Mouse (Mus musculus) adrenal gland, adult 2 months (tissue): Measurements from ENCODE around the gene Clca2. TPM values are rescaled to one million over a fixed set of nuclear protein-coding genes. Genes with fewer than 3 reads are reported as not detected.

Experiments
- DNase-seq: peaks from one replicate; pipeline ENCODE4 v3.0.0; 2021
- long read RNA-seq: library from polyadenylated mRNA; stranded (forward); transcript quantifications from one replicate; pipeline ENCODE4 v2.0.0, GENCODE M21; 2021
- polyA plus RNA-seq: library from polyadenylated mRNA; depleted of rRNA; stranded (reverse); fragments of >200 nt; gene quantifications from 2 replicates; pipeline ENCODE4 v1.2.3, GENCODE M21; 2012; rRNA removed
- total RNA-seq, 2 experiments: library from RNA; stranded (reverse); gene quantifications; 2 replicates each; pipeline ENCODE4 v1.2.3; 2021

Gene Clca2
- total RNA-seq: not detected
- 0.12 and 0.17 TPM in 2 replicates for polyA plus RNA-seq
- long read RNA-seq: 0 reads

- no peak for DNase-seq
Observed at GRCm38 (mm10) chr3:145099291-145099690, at the start of gene Clca2. Clca2 (minus strand) TSS chr3:145099443.

GRCm38 (mm10) chr3:145147952-145148351, 48.7 kb upstream of the Clca2 start:
- no peak for DNase-seq

DNA sequence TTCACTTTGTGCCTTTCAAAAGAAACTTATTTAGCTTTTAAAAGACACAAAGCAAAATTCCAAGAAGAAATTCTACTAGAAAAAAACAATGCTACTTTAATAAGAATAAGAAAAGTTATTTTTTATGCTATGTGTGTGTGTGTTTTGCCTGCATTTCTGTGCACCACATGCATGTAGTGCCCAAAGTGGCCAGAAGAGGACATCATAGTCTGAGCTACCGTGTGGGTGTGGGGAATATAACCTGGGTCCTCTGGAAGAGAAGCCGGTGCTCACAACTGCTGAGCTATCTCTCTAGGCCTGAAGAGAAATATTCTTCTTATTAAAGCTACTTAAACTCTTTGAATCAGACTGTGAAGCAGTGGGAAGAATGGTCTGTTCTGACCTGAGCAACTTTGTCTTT, 48.2 kb upstream of the Clca2 start:
- DNase-seq: no peak

- DNase-seq: no peak
Observed at GRCm38 (mm10) chr3:145146871-145147270, 47.6 kb upstream of the Clca2 start.

DNA sequence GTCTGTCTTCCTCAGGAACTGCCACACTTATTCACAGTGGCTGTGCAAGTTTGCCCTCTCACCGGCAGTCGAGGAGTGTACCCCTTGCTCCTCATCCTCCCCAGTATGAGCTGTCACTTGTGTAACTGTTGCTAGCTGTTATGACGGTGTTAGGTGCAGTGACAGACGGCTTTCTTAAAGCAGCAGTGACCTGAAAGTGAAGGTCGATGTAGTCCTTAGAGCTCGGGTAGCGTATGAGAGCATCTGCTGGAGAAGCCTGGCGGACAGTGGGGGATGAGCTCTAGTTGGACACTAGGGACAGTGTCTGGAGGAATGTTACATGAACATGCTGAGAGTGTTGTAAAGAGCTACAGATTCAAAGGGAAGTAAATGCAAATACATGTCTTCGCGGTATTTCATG, 44.6 kb upstream of the Clca2 start:
- DNase-seq: no peak

DNA sequence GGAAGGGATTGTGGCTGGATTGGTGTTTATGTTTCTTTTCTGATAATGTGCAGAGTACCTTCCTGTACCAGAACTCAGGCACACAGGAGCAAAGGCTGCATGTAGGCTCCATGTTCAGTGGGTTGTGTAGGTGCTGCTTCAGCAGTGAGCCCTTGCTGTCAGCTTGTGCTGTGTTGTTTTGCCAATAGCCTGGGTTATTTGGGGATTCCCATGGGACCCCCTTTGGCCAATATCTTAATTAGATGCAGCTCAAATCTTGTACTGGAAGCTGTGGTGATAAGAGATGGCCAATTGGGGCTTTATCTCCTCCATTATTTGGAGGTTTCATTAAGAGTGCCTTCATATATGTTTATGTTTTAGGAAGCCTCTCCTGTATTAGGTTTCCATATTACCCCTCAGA, 43.7 kb upstream of the Clca2 start:
- DNase-seq: no peak

DNA sequence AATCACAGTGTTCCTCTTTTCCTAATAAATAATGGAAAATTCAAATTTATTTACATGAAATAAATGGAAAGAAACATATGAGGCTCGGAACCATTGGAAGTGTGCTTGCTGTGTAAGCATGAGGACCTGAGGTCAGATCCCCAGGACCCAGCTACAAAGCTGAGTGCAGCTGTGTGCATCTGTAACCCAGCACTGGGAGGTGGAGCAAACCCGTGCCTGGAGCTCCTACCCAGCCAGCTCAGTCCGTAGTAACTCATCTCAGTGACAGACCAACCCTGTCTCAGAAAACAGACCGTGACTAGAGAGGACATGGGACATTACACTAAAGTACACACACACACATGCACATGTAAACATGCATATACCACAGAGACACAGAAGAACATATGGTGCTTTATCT, 41.0 kb upstream of the Clca2 start:
- no peak for DNase-seq

DNA sequence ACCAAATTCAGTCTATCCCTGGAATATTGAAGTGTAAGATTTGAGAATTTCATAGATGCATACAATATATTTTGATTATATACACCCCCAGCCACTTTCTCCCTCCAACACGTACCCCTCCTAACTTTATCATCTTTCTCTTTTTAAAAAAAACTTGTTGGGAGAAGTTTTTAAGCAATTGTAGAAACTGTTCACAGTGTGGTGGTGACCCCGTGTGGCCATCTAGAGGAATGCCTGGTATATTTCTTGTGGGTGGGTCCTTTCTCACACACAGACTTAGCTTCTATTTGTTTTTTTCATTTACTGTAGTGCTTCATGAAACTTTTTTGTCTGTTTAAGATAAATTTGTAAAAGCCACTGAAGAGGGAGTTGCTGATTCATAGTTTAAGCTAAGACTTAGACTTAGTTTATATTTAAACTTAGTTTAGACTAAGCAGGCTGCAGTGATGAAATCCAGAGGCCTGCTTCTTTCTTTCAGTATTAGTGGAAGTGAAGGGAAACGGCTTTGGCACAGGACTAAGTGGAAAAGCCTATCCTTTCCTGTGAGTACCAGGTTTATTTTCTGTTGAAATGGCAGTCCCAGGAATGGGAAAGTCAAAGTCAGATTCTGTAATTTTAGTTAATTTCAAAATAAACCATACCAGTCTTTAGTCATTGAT, 32.1 kb upstream of the Clca2 start:
- no peak for DNase-seq

- no peak for DNase-seq
Observed at GRCm38 (mm10) chr3:145129356-145129755, 30.1 kb upstream of the Clca2 start.

DNA sequence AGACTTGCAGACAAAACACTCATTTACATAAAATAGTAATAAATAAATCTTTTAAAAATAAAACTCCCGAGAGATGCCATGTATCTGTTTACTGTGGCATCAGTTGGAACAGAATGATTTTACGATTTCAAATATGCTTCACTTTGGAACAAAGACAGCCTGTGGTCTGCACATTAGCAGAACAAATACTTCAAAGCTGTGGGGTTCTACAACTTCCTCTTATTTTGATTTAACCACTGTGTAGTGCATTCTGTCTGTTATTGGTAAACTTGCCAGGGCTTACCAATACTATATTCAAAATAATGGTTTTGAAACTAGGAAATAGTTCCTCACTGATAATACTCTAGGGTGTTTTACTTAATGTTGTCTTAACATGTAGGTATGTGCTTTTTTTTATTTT, 27.4 kb upstream of the Clca2 start:
- no peak for DNase-seq

DNA sequence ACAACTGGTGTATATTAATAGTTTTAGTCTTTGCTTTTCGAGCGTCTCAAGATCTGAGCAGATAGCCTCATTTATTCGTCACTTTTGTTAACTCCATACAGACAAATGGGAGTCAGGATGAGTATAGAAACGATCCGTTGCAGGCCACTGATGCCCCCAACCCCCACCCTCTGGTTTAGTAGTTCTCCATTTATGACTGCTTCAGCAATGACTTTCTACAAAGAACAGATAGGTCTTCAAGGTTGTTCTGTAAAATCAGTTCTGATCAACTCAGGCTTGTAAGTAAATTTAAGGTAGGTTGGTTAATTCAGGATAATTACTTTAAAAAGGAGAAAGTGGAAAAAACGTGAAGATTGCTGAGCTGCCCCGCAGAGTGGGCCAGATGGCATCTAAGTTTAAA, 20.2 kb upstream of the Clca2 start:
- DNase-seq: no peak

DNA sequence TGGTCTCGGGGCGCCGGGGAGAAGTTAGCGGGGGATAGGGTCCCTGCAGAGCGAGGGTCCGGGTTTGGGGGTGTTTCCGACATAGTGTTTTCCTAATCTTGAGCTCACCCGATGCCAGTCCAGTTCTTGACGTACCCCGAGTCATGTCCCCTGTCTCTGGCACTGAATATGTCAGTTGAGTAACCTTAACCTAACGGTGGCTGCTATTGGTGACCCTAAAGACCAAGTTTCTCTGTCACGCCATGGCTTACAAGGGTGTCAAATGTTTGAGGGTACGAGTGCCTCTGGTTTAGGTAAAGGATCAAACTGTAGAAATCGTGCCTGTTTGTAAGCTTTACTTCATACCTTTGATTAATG, 19.7 kb upstream of the Clca2 start:
- DNase-seq: no peak

DNA sequence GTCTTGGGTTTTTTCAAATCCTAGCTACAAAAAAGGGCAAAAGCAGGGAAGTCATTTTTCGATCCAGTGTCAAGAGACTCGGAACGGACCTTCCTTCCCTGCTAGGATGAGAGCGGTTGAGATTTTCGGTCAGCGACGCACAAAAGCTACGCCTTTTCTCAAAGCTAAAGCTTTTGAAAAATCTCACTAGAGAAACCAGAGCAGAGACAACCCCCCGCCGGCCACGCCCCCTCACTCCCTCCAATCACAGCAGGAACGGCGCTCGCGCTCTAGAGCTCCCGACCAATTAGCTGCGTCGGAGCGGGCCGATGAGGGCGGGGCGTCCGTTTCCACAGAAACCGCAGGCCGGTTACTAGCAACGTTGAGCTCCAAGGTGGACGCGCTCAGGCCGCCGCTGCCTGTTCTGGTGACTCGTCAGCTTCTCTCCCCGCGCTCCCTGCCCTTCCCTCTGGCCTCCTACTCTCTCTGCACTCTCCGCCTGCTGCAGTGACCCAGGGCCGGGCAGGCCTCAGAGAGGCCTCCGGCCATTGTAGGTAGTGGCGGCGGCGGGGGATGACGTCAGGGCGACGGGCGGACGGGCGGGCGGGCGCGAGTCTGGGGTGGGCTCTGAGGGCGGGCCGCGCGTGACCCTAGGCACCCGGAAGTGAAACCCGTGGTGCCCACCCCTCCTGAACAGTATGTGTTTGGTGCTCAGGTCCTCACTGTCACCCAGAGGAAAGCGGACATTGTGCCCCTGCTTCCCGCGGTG, 19.2 kb upstream of the Clca2 start, which contains the start of gene Odf2l:
Gene Odf2l, plus strand, starts transcription at position 335 of the 748 bp plus-strand sequence.
- DNase-seq: peak; percentile 98

- no peak for DNase-seq
Observed at GRCm38 (mm10) chr3:145117637-145118036, 18.4 kb upstream of the Clca2 start.

DNA sequence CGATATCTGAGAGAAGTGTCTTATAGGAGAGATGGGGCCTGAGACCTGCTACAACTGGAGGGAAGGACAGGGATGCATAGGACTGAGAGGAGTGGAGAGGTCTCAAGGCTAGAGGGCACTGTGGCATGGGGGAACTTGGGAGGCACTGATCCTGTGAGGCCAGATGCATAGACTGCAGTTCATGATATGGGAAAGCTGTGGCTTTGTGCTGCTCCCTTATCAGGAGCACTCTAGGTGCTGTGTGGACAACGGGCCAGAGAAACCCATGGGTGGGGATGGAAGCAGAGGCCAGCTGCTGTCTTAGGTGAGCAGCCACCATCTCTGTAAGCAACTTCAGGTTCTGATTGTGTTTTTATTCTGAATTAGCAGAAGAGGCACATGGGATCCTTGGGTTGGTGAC, 15.9 kb upstream of the Clca2 start:
- DNase-seq: no peak

DNA sequence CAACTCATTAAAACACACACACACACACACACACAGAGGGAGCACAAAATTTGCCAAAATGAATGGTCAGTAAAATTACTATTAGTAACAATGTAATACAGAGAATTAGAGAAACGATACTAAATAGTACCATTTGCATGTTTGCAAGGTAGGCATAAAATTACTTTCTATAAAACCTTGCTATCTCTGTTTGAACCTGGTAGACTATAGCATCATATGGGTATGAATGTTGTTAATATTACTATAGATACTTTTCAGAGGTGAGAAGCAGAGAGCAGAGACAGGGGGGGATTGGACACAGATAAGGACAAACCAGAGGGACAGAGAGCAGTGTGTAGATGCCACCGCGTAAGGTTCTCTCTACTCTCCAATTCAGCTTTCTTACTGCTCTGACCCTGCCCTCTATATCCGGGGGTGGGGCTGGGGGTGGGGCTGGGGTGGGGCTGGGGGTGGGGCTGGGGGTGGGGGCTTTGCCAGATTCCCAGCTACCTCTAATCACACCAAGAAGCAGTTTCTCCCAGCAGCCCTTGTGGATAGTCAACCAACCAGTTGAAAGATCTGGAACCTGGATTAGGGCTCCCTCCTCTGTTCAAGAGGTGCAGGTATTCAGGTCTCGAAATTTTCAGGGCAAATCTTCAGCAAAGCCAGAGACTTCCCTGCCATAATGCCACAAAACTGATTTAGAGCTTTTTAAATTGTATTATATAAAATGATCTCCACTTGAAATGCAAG, 6.7 kb upstream of the Clca2 start:
- DNase-seq: no peak

DNA sequence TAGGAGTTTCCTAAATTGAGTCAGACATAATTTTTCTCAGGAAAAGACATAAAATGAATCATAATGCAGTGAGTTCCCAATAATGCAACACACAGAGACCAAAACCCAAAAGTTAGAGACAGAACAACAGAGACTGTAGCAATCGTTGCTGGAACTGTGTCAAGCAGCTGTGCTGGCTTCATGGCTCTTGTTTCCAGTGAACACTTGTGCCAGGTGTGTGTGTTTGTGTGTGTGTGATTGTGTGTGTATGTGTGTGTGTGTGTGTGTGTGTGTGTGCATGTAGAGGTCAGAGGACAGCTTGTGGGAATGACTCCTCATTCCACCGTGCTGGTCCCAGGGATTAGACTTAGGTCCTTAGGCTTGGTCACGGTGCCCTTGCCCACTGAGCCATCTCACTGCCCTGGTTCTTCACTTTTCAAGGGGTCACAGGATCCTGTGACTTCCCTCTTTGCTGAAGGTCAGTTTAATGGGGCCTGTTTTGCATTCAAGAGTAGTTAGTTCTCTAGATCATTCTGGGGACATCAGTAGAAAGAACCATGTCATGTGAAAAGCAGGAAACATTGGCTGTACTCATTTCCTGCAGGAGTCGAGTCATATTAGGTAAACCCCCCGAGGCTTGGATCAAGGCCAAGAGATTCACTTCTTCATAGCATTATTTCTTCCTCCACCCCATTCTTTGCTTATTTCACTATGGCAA, 6.0 kb upstream of the Clca2 start:
- no peak for DNase-seq

- DNase-seq: no peak
Observed at GRCm38 (mm10) chr3:145103770-145104169, 4.5 kb upstream of the Clca2 start.

GRCm38 (mm10) chr3:145103321-145103720, 4.1 kb upstream of the Clca2 start:
- DNase-seq: no peak

DNA sequence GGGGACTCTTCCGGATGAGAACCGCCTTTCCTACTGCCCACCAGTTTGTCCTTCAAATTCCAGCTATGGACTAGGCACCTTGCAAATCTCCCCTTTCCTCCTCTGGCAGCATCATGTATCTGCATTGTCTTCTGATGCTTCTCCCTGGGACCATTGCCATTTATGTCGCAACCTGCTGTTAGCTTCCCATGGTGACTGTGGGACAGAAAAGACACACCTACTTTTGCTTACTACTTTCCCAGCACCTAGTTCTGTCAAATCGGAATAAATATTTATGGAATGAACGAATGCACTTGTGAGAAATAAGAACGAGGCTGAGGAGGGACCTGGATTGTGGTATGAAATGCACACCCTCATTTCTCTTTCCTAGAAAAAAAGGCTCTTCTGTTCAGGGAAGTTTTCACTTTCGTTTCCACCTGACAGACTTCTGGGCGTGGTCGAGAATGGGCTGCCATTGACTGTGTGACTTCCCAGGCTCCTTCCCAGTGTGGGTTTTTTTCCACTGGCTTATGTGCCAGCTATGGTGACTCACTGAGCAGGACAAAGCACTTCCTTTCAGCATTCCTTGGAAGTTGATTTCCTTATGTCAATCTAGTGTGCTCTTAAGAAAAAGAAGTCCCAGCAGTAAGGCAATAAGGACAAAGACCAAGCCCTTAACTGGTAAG, 2.8 kb upstream of the Clca2 start:
- peak; percentile 50 for DNase-seq

- DNase-seq: no peak
Observed at GRCm38 (mm10) chr3:145087857-145088598, 11.2 kb downstream of the Clca2 start.
